Mouse (Mus musculus) spleen, adult 2 months (tissue): ENCODE results near the gene Csk.

Experiments
- CTCF ChIP-seq: fragments of 200-500 bp; IDR thresholded peaks from 2 replicates; pipeline ENCODE4 v1.5.1; 2011; ENCODE audit warnings: mild to moderate bottlenecking, inconsistent platforms; ENCODE audit not compliant: insufficient read depth, insufficient read length, insufficient replicate concordance; ENCODE audit errors: extremely low read depth
- POLR2A ChIP-seq: fragments of 200-500 bp; IDR thresholded peaks from 2 replicates; pipeline ENCODE4 v1.6.1; 2011; ENCODE audit warnings: low read depth, low read length, inconsistent platforms

- TF ChIP-seq CTCF (no peak), POLR2A (no peak)
These were observed 1.5 kb upstream of the Csk start for GRCm38 (mm10) chr9:57654966-57655365.
